Mouse (Mus musculus) v-Abl transformed pro-B cells (cell line): ENCODE data around the gene Rbms1.

Experiments used
- in situ Hi-C, 2 experiments: fragments of 400-800 bp; cut with MboI; formaldehyde crosslinking; loops; one replicate each; pipeline ENCODE4 v1.15.1; 2025; ENCODE audit not compliant: unreplicated experiment in 2 of 2

Gene Rbms1

GRCm38 (mm10) chr2:60816307-60816706 lies 146.7 kb downstream of the Rbms1 start:
- in situ Hi-C loops, result no loop called here

GRCm38 (mm10) chr2:60814788-60815187 lies 148.2 kb downstream of the Rbms1 start:
- in situ Hi-C loops, result no loop called here

DNA sequence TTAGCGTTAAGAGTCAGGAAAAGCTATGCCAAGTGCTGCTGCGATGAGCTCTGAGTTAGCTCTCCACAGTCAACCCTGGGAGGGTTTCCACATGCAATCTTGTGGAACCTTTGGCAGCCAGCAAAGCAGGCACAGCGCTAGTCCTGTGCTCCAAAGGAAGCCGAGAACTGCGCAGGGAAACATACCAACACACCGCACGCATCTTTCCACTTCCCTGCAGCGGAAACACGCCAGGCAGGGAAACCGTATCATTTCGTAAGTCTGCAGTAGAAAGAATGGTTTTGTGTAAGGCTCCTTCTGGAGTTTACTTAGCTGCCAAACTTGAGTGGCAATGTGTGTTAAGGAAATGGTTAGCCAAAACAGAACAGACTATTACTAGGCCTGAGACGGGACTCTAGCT lies 150.0 kb downstream of the Rbms1 start:
- in situ Hi-C loops, result no loop called here

DNA sequence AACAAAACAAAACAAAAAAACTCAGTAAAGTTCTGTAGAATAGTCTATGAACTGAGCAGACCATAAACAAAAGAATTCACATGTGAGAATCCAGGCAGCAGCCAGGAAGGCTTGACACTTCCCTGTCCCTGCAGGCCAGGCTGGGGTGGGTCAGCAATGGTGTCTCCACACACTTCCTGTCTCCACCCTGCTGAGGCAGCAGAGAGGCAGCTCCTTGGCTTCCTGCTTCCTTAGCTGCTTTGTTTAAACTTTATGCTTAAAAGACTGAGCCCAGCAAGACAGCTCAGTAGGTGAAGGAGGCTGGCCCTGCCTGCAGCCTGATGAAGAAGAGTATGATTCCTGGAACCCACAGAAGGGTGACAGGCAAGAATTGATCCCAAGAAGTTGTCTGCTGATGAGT lies 152.4 kb downstream of the Rbms1 start:
- in situ Hi-C loops, result no loop called here

DNA sequence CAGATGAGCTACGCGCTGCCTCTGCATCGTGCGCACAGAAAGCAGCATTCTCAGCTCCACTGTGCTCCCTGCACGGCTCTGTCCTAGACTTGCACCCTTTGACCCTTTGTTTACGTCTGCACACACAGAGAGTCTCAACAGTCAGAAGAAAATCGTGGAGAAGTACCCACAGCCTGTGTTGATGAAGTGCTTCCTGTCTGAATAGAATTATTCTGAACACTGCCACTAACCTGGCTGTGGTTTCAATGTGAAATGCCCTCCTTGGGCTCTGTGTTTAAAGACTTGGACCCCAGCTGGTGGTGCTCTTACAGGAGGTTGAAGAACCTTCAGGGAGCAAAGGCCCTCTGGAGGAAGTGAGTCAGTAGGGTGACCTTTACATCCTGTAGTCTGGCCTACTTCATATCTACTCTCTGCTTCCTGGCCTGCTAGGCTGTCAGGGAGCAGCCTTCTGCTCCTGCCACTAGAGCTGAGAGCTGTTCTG lies 153.5 kb downstream of the Rbms1 start:
- in situ Hi-C loops, result loop anchor here (10.0 kb wide), 2 partner anchors 65 to 85 kb away; no protein-coding TSS in a partner anchor

GRCm38 (mm10) chr2:60808822-60809221 lies 154.2 kb downstream of the Rbms1 start:
- in situ Hi-C loops, result loop anchor here (10.0 kb wide), 2 partner anchors 66 to 86 kb away; no protein-coding TSS in a partner anchor

DNA sequence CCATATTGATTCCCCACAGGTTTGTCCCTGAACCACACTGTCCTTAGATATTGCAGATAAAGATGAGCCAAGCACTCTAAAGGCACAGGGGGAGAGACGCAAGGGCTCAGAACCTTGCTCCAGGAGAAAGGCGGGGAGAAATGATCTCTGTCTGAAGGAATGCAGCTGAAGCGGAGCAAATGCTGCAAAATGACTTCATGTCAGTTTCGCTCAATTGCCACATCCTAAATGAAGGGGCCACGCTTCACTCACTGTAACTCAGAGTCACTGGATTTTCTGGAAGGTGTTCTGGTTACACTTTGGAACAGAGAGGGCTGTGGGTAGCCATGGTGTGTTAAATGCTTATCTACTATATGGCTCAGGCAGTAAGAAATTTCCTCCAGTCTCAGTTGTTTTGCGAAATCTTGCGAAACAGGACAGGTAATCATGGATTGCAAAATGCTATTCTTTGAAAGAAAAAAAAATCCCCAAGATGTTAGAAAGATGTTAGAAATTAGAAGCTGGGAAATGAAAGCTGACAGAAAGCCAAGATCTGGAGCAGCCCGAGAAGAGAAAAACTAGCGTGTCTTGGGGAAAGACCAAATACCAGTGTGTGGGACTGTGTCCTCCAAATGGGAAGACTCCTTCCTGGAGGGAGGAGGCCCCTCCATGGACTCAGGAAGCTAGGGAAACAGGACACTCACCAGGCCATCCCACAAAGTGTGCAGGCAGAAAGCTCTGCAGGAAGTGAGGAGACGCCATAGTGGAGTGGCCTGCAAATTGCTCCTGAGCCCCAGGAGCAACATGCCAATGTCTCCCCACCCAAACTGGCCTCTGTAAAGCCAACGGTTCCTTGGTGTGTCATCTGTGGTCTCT lies 155.4 kb downstream of the Rbms1 start:
- in situ Hi-C loops, result loop anchor here (10.0 kb wide), 2 partner anchors 67 to 87 kb away; no protein-coding TSS in a partner anchor

DNA sequence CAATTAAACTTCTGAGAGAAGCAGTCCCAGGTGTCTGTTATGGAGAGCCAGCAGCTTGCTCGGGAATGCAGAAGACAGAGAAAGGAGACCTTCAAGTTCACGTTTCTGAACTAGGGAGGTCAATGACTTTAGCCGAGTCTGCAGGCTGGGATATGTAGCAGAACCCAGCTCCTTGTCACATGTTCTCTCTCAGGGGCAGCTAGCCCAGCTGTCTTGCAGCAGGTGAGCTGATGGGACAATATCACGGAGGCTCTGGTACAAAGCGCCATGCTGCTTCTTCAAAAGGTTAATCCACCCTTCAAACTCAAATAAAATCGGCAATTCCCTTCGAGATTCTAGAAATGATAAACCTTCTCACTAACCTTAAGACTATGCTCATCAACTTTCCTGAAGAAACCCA lies 158.2 kb downstream of the Rbms1 start:
- in situ Hi-C loops, result loop anchor here (10.0 kb wide), 2 partner anchors 70 to 90 kb away; no protein-coding TSS in a partner anchor

DNA sequence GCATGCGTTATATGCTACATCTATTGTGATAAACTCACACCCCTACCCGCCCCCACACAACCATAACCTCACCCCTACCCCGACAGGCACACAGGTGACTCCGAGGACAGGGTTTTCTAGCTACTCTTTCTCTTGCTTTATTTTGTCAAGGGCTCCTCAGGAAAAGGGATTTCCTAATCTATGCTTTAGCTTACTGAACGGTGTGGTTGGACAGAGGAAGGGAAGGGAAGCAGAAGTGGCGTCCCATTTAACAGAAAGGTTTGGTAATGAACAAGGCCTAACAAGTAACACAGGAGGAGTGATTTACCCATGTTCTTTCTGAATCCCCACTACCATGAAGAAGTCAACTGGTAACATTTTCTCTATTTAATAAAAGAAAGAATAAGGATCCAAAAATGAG lies 159.6 kb downstream of the Rbms1 start:
- in situ Hi-C loops, result loop anchor here (10.0 kb wide), 2 partner anchors 71 to 91 kb away; no protein-coding TSS in a partner anchor

GRCm38 (mm10) chr2:60802828-60803227 lies 160.2 kb downstream of the Rbms1 start:
- in situ Hi-C loops, result loop anchor here (10.0 kb wide), 2 partner anchors 72 to 92 kb away; no protein-coding TSS in a partner anchor

- in situ Hi-C loops, result loop anchor here (10.0 kb wide), 2 partner anchors 73 to 93 kb away; no protein-coding TSS in a partner anchor
Measured at GRCm38 (mm10) chr2:60802191-60802590, 160.8 kb downstream of the Rbms1 start.

DNA sequence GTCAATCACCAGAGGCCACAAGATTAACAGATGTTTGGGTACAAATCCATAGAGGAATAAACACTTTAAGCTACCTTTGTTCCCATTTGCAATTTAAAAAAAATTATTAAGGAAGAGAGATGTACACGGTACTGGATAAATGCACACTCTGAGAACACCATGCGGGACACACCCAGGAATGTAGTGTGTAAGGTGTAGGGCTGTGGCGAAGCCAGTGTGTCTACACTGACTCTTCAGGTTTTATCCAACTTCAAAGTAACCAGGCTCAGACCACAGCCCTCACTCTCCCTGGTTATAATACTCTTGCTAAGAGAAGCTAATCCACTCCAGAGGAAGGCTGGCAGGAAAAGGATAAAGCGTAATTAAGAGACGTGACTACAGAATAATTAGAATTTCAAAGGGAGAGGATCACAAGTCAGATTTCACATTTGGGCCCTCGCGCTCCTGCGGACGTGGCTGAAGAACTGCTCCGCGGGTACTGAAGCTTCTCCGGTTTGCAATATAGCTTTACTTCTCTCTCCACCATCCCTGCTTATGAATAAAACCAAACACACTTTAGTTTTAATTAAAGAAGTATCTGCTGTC lies 161.3 kb downstream of the Rbms1 start:
- in situ Hi-C loops, result loop anchor here (10.0 kb wide), 2 partner anchors 73 to 93 kb away; no protein-coding TSS in a partner anchor

- in situ Hi-C loops, result loop anchor here (10.0 kb wide), 2 partner anchors 74 to 94 kb away; no protein-coding TSS in a partner anchor
Measured at GRCm38 (mm10) chr2:60800921-60801558, 162.0 kb downstream of the Rbms1 start.

DNA sequence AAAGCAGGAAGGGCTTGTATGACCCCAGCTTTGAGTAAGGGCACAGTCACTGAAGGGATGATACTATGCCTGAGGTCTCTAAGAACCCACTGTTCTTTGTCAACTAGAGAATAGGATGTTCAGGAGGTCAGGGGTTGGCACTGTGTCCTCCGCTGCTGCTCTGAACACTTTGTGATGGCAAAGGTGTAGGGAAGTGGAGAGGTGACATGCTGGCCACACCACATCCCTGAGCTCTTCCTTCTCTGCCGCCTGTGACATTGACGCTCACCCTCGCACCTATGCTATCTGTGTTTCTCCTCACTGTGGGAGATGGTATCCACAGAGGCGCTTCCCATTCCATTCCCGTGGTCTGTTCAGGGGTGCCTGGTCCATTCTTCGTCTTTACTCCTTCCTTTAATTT lies 163.2 kb downstream of the Rbms1 start:
- in situ Hi-C loops, result loop anchor here (10.0 kb wide), 2 partner anchors 75 to 95 kb away; no protein-coding TSS in a partner anchor

- in situ Hi-C loops, result no loop called here
Measured at GRCm38 (mm10) chr2:60798767-60799529, 164.0 kb downstream of the Rbms1 start.

GRCm38 (mm10) chr2:60796969-60797669 lies 165.9 kb downstream of the Rbms1 start:
- in situ Hi-C loops, result no loop called here

DNA sequence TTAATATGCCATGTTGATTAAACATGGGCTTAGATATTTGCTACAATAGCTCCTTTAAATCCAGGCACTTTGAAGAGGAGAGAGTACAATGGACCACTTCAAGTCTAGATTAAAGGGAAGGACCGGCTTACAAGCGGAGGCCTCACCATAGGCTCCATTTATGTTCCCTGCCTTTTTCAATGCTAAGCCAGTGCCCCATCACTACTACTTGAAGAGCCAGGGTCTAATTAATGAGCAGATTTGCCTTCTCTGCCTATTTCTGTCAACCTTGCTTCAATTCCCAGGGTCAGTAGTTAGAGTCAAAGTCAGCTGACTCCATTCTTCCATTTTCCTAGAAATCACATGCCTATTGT lies 166.4 kb downstream of the Rbms1 start:
- in situ Hi-C loops, result no loop called here

DNA sequence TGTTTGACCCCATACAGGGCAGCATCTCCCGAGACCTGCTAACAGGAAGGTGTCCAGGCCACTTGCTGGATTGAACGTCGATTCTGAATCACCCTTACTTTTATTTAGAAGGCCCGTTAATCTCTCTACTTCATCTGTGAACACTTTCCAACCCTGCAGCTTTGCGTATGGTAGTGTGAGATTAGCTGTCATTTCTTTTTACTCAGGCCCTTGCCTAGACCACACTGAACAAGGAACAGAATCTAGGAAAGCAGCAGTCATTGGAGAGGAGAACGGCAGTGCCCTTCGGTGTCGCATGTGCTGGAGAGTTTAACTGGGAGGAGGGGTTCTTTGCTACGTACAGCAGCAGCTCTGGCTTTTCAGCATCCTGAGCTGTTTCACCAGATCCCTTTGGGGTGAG lies 167.1 kb downstream of the Rbms1 start:
- in situ Hi-C loops, result no loop called here

DNA sequence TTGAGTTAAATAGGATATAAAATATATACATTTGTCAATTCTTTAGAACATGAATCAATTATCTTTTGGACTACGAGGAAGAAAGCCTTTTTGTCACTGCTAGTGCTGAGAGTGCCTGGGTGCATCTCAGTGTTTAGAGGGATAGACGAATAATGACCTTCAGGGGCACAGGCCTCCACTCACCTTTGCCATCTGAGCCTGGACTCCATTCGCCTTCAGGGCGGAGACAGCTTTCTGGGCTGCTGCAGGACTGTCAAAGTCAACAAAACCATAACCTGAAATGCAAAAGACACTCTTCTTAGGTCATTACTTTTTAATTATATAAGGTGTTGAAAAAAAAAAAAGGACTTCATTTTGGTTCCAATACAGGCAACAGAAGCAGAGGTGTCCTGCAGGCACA lies 170.5 kb downstream of the Rbms1 start:
- in situ Hi-C loops, result no loop called here

DNA sequence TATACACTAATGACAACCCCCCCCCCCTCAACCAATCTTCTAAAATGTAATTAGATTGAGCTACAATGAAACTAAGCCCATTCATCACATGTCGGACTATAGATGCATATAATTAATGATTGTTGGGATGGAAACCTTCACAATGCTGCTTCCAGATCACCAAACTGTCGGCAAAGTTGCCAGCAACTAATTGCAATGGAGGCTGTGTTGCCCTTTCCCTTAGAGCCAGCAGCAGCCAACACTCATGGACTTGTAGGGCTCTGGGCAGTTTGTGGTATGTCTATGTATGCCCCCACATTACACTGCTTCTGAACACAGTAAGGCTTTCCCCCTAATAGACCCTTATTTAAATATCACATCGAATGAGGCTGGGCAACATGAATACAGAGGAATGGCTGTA lies 173.9 kb downstream of the Rbms1 start:
- in situ Hi-C loops, result no loop called here
